Mouse (Mus musculus) bone marrow macrophage, adult 2 months (primary cell): ENCODE measurements around the gene Cyb561a3.

Source experiments
- CTCF ChIP-seq: IDR thresholded peaks from 2 replicates; pipeline ENCODE4 v1.5.1; 2012; ENCODE audit warnings: low read depth, mild to moderate bottlenecking, low read length, moderate library complexity
- POLR2A ChIP-seq: IDR thresholded peaks from 2 replicates; pipeline ENCODE4 v1.6.1; 2012; ENCODE audit warnings: mild to moderate bottlenecking, low read depth, low read length, borderline replicate concordance

DNA sequence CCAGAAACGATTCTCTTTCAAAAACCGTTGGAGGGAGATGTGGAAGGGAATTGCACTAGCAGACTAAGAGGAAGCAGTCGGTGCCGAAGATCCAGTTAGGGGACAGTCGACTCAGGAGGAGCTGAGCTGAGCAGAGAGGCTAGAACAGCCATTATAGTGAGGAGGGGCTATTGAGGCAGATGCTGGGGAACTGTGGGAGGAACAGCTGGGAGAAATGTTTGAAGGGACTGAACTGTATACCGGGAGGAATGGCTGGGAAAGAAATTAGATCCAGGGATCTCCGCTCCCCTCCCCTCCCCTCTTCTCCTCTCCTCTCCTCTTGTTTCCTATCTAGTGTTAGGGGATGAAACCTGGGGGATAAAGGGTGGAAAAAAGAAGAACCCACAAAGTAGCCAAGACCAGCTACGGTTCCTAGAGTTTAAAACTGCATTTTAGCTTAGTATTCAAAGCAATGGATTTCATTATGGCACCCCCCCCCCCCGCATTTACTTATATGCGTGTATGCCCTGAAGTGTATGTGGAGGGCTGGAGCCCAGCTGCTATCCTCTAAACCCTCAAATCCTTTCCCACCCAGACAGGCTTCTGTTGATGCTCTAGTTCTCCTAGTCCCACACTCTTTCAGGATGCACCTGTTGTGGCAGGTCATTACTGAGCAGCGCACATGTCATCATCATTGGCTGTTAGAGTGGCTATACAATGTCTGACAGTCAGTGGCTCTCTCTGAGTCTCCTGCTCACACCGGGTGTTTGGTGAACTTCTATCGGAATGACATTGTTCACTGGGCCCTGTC, 63.8 kb downstream of the Cyb561a3 start:
- TF ChIP-seq CTCF (no peak), POLR2A (no peak)
